Mouse (Mus musculus) midbrain, embryonic 11.5 days (tissue): ENCODE data around the gene Bche. TPM values are rescaled to one million over a fixed set of nuclear protein-coding genes. Genes with fewer than 3 reads are reported as not detected.

Experiments
- ATAC-seq: fragments of 200-750 bp; cut with Nextera tagmentation; 2 replicates; pipeline ENCODE4 v1.8.0; 2017; ENCODE audit warnings: moderate TSS enrichment, moderate library complexity; ENCODE audit not compliant: low FRiP score
- DNase-seq: peaks from one replicate; pipeline ENCODE4 v3.0.0; 2015; ENCODE audit warnings: low spot score; ENCODE audit errors: missing footprints
- H3K27ac ChIP-seq: fragments of 300-500 bp; sonication (generic); 2 replicates; pipeline ENCODE4 v1.5.1; 2014; ENCODE audit warnings: low read depth, low read length
- H3K27me3 ChIP-seq: fragments of 300-500 bp; sonication (generic); 2 replicates; pipeline ENCODE4 v1.6.1; 2014; ENCODE audit warnings: mild to moderate bottlenecking, low read length, moderate library complexity, mixed read lengths; ENCODE audit not compliant: control insufficient read depth, insufficient read depth
- H3K36me3 ChIP-seq: fragments of 300-500 bp; sonication (generic); 2 replicates; pipeline ENCODE4 v1.6.1; 2014; ENCODE audit warnings: mild to moderate bottlenecking, low read length, moderate library complexity, mixed read lengths; ENCODE audit not compliant: control insufficient read depth, insufficient read depth
- H3K4me1 ChIP-seq: fragments of 300-500 bp; sonication (generic); 2 replicates; pipeline ENCODE4 v1.6.1; 2014; ENCODE audit warnings: low read length; ENCODE audit not compliant: control insufficient read depth, insufficient read depth
- H3K4me2 ChIP-seq: fragments of 300-500 bp; sonication (generic); 2 replicates; pipeline ENCODE4 v1.6.1; 2014; ENCODE audit warnings: mild to moderate bottlenecking, moderate library complexity
- H3K4me3 ChIP-seq: fragments of 300-500 bp; sonication (generic); 2 replicates; pipeline ENCODE4 v1.5.1; 2014; ENCODE audit warnings: low read depth, low read length
- H3K9ac ChIP-seq: fragments of 300-500 bp; sonication (generic); 2 replicates; pipeline ENCODE4 v1.6.1; 2014; ENCODE audit warnings: low read length
- H3K9me3 ChIP-seq: fragments of 300-500 bp; sonication (generic); 2 replicates; pipeline ENCODE4 v1.6.1; 2016; ENCODE audit warnings: low read length; ENCODE audit not compliant: control insufficient read depth
- WGBS: fragments of 180-500 bp; shearing (Covaris S2); extraction: QIAGEN DNeasy Blood & Tissue Kit; methylation state at CpG from one replicate; pipeline ENCODE4 v1.1.7; 2014; 5-methylcytosine and 5-hydroxymethylcytosine counted together
- polyA plus RNA-seq: library from polyadenylated mRNA; unstranded; fragments of >200 nt; fragmentation: Nextera tagmentation; extraction: Ambion mirVana; gene quantifications from 2 replicates; pipeline ENCODE4 v1.2.1, GENCODE M21; 2014

Bche gene
- polyA plus RNA-seq: 4.1 and 5.1 TPM in 2 replicates

DNA sequence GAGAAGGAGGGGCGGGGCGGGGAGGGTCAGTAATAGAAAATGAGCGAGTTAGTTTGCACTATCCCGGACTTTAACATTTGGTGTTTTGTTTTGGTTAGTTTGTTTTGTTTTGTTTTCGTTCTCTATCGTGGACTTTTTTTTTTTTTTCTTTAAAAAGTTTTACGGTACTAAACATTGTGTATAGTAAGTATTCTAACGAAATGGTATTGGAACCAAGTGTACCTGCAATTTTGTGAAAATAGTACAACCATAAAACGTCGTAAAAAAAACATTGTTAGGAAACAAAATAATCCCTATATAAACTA, at the start of gene Bche:
Gene Bche (minus strand): TSS at position 6 of the 305 bp plus-strand sequence.
- DNase-seq: no peak
- H3K27ac ChIP-seq: no peak within 1 kb of the TSS; the same call in 1 of the 2 replicates
- peak within 1 kb of the TSS; percentile 33 for H3K4me3 ChIP-seq
- peak within 1 kb of the TSS; percentile 67 for H3K9ac ChIP-seq
- H3K36me3 ChIP-seq: no peaks in the 10 kb centered on the region
- peak within 1 kb of the TSS; percentile 53 for H3K4me2 ChIP-seq
- H3K9me3 ChIP-seq: no peaks in the 10 kb centered on the region
- H3K4me1 ChIP-seq: no peaks in the 10 kb centered on the region
- H3K27me3 ChIP-seq: no peaks in the 10 kb centered on the region
- 23% methylated on average over 10 of the region's 10 CpGs for WGBS
- ATAC-seq: no peak

DNA sequence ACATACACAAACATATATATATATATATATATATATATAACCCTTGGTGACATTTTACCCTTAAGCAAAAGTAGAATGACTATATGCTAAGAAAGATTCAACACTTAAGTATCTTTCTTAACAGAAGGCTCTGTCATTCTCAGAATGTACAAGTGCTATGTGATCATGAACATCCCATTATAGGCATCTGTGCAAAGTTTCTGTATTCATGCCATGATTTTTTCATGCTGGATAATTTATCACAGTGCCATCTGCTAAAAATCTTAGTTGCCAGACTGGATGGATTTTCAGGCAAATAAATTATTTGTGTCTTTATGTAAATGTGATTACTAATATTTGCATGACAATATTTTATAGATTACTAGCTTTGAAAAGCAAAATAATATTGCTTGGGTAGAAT, 33.8 kb upstream of the Bche start:
- Histone ChIP-seq H3K4me1 (no peaks in the 10 kb centered on the region), H3K4me2 (no peak overlapping the region), H3K9me3 (no peaks in the 10 kb centered on the region), H3K9ac (no peak overlapping the region), H3K4me3 (no peak overlapping the region), H3K36me3 (no peaks in the 10 kb centered on the region), H3K27ac (no peak overlapping the region), H3K27me3 (no peaks in the 10 kb centered on the region)
- ATAC-seq: no peak
- no peak for DNase-seq

DNA sequence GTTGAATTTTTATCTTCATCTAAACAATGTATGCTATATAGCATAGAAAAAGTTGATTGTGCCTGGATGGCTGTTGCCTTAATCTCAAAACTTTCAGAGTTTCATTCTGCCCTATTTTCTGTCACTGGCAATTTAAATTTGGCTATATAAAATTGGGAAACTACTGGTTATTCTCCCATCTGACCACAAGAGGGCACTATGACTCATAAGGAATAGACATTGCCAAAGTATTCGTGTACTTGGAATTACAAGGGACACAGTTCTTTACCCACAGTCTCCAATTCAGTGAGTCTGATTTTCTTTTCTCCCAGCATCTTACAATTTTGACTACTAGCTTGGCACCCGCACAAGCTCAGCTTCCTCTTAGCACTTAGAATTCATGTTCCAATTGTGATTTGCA, 23.5 kb upstream of the Bche start:
- 55% methylated on average over 2 of the region's 2 CpGs for WGBS
- DNase-seq: no peak
- Histone ChIP-seq H3K9me3 (no peaks in the 10 kb centered on the region), H3K36me3 (no peaks in the 10 kb centered on the region), H3K4me1 (no peaks in the 10 kb centered on the region), H3K4me3 (no peak overlapping the region), H3K4me2 (no peak overlapping the region), H3K27me3 (no peaks in the 10 kb centered on the region), H3K27ac (no peak overlapping the region), H3K9ac (no peak overlapping the region)
- ATAC-seq: no peak

DNA sequence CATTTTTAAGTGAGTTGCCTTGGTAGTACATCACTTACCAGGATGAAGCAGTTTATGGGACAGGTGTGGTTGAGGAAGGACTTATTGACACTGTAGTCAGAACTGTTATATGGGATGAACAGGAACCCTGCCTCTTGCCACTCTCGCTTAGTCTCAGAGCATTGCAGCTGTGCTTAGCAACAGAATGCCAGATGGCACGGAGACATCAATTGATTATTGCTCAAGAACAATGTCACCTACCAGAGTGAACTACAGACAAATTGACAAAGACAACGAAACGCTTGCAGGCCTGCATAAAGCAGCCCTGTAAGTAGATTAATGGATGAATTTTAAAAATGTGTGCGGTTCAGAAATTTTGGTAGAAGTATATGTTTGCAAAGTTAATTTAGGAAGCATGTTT, 21.3 kb upstream of the Bche start:
- no peak overlapping the region for H3K9ac ChIP-seq
- DNase-seq (no peak), ATAC-seq (no peak)
- H3K9me3 ChIP-seq: no peaks in the 10 kb centered on the region
- H3K36me3 ChIP-seq: no peaks in the 10 kb centered on the region
- 70% methylated on average over 5 of the region's 5 CpGs for WGBS
- no peak overlapping the region for H3K4me3 ChIP-seq
- H3K27ac ChIP-seq: no peak overlapping the region
- H3K4me2 ChIP-seq: no peak overlapping the region
- no peaks in the 10 kb centered on the region for H3K27me3 ChIP-seq
- no peaks in the 10 kb centered on the region for H3K4me1 ChIP-seq

DNA sequence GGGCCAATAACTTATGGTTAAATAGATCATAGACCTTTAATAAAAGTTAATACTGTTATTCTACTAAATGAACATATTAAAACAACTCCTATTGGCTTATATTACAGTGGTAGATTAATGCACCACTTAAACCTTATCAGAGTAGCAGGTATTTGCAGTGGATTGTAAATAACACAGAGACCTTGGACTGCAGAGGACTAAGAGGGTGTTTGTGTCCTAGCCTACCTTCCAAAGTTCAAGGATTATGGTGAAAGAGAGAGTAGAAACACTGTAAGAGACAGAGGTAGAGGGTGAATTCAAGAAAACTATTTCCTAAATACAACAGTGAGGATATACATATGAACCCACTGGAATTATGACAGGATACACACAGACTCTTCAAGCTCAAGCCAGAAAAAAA, 17.5 kb upstream of the Bche start:
- H3K9me3 ChIP-seq: no peaks in the 10 kb centered on the region
- H3K27me3 ChIP-seq: no peaks in the 10 kb centered on the region
- H3K4me1 ChIP-seq: no peaks in the 10 kb centered on the region
- H3K36me3 ChIP-seq: no peaks in the 10 kb centered on the region
- no peak overlapping the region for H3K4me2 ChIP-seq
- H3K4me3 ChIP-seq: no peak overlapping the region
- H3K9ac ChIP-seq: no peak overlapping the region
- no peak for DNase-seq
- ATAC-seq: no peak
- H3K27ac ChIP-seq: no peak overlapping the region

DNA sequence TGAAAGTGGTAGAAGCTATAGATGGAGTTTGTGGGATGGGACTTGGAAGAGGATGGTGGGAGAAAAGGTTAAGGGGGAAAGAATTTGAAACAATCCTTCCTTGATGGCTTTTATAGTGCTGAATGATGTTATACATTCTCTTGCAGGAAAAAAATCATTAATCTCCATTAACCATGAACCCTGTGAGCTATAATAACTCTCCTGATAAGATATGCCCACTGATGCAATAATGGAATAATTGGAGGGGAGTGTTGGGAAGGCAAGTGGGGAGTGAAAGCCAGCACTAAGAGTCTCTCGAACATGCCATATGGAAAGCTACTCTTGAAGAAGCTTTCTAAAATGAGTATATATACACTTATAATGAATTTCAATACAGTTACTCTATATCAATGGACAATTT, 16.7 kb upstream of the Bche start:
- Histone ChIP-seq H3K27me3 (no peaks in the 10 kb centered on the region), H3K9ac (no peak overlapping the region), H3K4me2 (no peak overlapping the region), H3K4me3 (no peak overlapping the region), H3K9me3 (no peaks in the 10 kb centered on the region), H3K27ac (no peak overlapping the region), H3K4me1 (no peaks in the 10 kb centered on the region), H3K36me3 (no peaks in the 10 kb centered on the region)
- DNase-seq (no peak), ATAC-seq (no peak)
- WGBS: 87% methylated on average over 1 of the region's 1 CpGs

DNA sequence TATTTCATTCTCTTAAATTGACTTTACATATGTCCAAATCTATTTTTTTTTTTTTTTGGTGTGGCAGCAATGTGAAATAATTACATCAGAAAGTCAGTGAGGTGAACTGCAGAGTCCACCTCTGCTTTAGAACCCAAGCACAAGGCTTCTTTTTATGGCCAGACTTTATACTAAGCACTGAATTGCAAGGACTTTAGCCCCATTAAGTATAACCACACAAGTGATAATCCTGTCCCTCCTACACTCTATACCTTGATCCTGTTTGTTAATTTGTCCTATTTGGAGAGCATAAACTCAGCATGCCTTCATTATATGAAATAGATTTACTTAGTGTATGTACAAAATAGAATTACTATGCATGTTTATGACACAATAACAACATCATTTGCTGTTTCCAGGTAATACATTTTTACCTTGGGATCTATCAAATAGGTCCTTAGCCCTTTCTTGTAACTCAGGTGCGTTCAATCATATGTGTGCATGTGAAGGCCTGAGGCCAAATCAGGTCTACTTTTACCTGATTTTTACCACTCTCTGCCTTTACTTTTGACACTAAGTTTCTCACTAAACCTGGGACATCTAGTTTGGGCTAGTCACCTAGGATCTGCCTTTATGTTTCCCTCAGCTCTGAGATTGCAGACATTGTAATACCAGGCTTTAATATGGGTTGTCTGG, 9.5 kb upstream of the Bche start:
- Histone ChIP-seq H3K4me2 (no peak overlapping the region), H3K4me1 (no peaks in the 10 kb centered on the region), H3K27me3 (no peaks in the 10 kb centered on the region), H3K9ac (no peak overlapping the region), H3K4me3 (no peak overlapping the region), H3K27ac (no peak overlapping the region), H3K9me3 (no peaks in the 10 kb centered on the region), H3K36me3 (no peaks in the 10 kb centered on the region)
- no peak for DNase-seq
- no peak for ATAC-seq
- WGBS: 95% methylated on average over 1 of the region's 1 CpGs

DNA sequence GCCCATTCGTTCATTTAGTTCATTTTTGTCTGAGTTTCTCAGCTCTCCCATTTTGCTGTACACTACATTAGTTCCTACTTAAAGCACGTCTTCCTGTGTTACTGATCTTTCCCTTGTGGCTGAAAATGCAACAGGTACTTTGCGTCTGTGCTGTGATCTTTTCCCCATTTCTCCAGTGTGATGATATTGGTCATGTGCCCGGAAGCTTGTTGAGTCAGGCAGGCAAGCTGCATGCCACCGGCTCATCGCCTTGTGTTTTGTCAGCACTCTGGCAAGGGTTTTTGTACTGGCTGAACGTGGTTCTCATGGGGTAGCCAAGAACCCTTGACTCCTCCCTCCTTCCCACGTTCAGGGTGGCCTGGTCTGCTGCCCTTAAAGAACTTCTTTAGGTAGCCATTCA, 1.7 kb upstream of the Bche start:
- no peak overlapping the region for H3K9ac ChIP-seq
- WGBS: 74% methylated on average over 8 of the region's 8 CpGs
- no peaks in the 10 kb centered on the region for H3K4me1 ChIP-seq
- DNase-seq (no peak), ATAC-seq (no peak)
- H3K4me2 ChIP-seq: no peak overlapping the region
- no peaks in the 10 kb centered on the region for H3K9me3 ChIP-seq
- no peak overlapping the region for H3K27ac ChIP-seq
- no peaks in the 10 kb centered on the region for H3K36me3 ChIP-seq
- H3K4me3 ChIP-seq: no peak overlapping the region
- no peaks in the 10 kb centered on the region for H3K27me3 ChIP-seq

DNA sequence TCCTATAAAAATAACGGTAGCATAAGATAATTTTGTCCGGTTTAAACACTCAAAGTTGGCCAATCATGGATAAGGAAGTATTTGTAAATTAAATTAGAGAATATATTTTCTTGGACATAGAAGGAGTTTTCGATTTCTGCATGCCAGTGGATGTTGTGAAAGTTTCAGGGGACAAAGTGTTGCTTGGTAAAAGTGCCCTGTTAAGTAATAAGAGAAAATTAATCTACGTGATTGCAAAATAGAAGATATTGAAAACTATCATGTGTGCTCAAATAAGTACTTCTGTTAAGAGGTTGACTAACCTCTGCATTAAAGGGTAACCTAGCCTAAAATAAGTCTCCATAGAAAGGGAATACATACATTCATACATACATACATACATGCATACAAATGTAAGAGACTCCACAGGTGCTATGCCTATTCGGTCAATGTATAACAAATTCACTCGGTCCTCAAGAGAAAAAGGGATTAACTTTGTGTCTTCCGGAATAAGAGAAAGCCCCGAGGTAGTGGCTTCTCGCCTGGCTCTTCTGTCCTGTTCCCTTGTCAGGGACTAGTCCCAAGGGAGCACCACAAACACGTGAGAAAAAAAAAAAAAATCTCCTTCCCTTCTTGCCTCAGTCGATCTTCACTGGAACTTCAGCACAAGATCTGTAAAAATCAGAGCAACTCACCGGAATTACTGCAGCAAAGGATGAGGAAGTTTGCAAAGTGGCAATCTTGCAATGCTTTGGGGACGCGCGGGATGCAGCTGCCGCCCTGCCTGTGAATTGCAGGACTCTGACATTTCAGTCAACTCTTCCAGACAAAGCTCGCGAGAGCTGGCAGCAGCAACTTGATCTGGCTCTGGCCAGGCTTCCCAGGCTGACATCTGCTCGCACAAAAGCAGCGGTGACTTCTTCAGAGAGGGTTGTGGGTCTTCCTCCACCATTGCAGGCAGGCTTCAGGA, 480 bp downstream of the Bche start:
- 19% methylated on average over 20 of the region's 20 CpGs for WGBS
- Histone ChIP-seq H3K4me3 (peak overlapping the region; percentile 33), H3K4me2 (peak overlapping the region; percentile 53), H3K36me3 (no peaks in the 10 kb centered on the region), H3K9me3 (no peaks in the 10 kb centered on the region), H3K27me3 (no peaks in the 10 kb centered on the region), H3K9ac (peak overlapping the region; percentile 67), H3K27ac (no peak overlapping the region; the same call in 1 of the 2 replicates), H3K4me1 (no peaks in the 10 kb centered on the region)
- ATAC-seq (peak; percentile 97), DNase-seq (peak; percentile 95)
